Comparison of ENCODE assay signal across 28 mouse cellular contexts in genomic region chr1:168255347-168255908, GRCm38 (mm10).
A peak's percentile ranks its signal among the peaks of the same experiment; 100 is the strongest.
DNase-seq lines count a peak whose midpoint lies in the region; ATAC-seq and TF ChIP-seq lines count a peak whose summit lies in the region.
"Had no signal": no experiment of that assay in that cellular context is flagged by ENCODE, and none has a peak within 500 bp of the region (broad histone marks: within the 10 kb centered on the region; RNA-seq: fewer than 3 reads in every experiment).

No protein-coding gene starts in this region.

- no peak overlapping the region for H3K9ac ChIP-seq in midbrain, embryonic 13.5 days (replicated peaks)
- H3K9ac ChIP-seq in midbrain, postnatal 0 days (replicated peaks; ENCODE audit: low read length, poor library complexity, severe bottlenecking), result no peak overlapping the region
- H3K9ac ChIP-seq: embryonic facial prominence, embryonic 13.5 days; embryonic facial prominence, embryonic 15.5 days; forebrain, embryonic 12.5 days had no signal

- peak; percentile 83 for ATAC-seq in frontal cortex, adult (ENCODE audit: low TSS enrichment)
- no peak for ATAC-seq in midbrain, embryonic 13.5 days
- no peak for ATAC-seq in midbrain, postnatal 0 days (ENCODE audit: low FRiP score)
- ATAC-seq: activated CD4-positive, CD25-positive, alpha-beta regulatory T cell, adult 4 months; CD4-positive, CD25-positive, alpha-beta regulatory T cell, adult 4 months; forebrain, embryonic 14.5 days; forebrain, embryonic 16.5 days; Patski had no signal

- H3K27me3 ChIP-seq in midbrain, embryonic 13.5 days, result no peaks in the 10 kb centered on the region
- no peaks in the 10 kb centered on the region for H3K27me3 ChIP-seq in midbrain, postnatal 0 days (ENCODE audit: insufficient read depth, low read length)
- H3K27me3 ChIP-seq: CH12.LX; embryonic facial prominence, embryonic 13.5 days; embryonic facial prominence, embryonic 15.5 days; forebrain, embryonic 12.5 days; Patski had no signal

- WGBS in midbrain, embryonic 13.5 days, result 98% methylated on average over 9 of the region's 9 CpGs
- WGBS in midbrain, postnatal 0 days, result 94% methylated on average over 9 of the region's 9 CpGs

- peaks cover 28% of the 10 kb centered on the region for H3K4me1 ChIP-seq in midbrain, embryonic 13.5 days (replicated peaks)
- no peaks in the 10 kb centered on the region for H3K4me1 ChIP-seq in midbrain, postnatal 0 days (ENCODE audit: insufficient read depth, low read length)
- H3K4me1 ChIP-seq: embryonic facial prominence, embryonic 15.5 days had no signal

- no peak for DNase-seq in frontal cortex, postnatal 14 days (ENCODE audit: low spot score in 2 of 2)
- no peak for DNase-seq in midbrain, postnatal 0 days (ENCODE audit: low spot score)
- peak; percentile 35 for DNase-seq in brain, adult 2 months (ENCODE audit: low read depth, low spot score)
- DNase-seq: adrenal gland, adult 8-10 months; adrenal gland, postnatal 14 days; adrenal gland, postnatal 36 days; B cell, adult 2 months; cerebellum, adult 11 months; cerebellum, adult 18-20 months; cerebellum, adult 8-10 months; cerebellum, adult 9-11 months; cerebellum, postnatal 14 days; cerebellum, postnatal 36 days; embryo, embryonic 11 days had no signal

- H3K4me2 ChIP-seq in midbrain, embryonic 13.5 days (replicated peaks), result no peak overlapping the region
- H3K4me2 ChIP-seq in midbrain, postnatal 0 days (ENCODE audit: low read depth, low read length, poor library complexity, severe bottlenecking), result no peak overlapping the region
- H3K4me2 ChIP-seq: embryonic facial prominence, embryonic 13.5 days; embryonic facial prominence, embryonic 15.5 days; forebrain, embryonic 12.5 days had no signal

- no peak overlapping the region for H3K4me3 ChIP-seq in midbrain, embryonic 13.5 days (replicated peaks)
- H3K4me3 ChIP-seq in midbrain, postnatal 0 days (ENCODE audit: low read depth, low read length), result no peak overlapping the region
- H3K4me3 ChIP-seq: embryonic facial prominence, embryonic 13.5 days; embryonic facial prominence, embryonic 15.5 days; erythroblast, embryonic 14.5 days; forebrain, embryonic 10.5 days; forebrain, embryonic 12.5 days had no signal

- H3K27ac ChIP-seq in midbrain, embryonic 13.5 days, result 0 out of 2 replicates have a peak overlapping the region, but pooled peaks have one; percentile 19
- H3K27ac ChIP-seq in midbrain, postnatal 0 days (ENCODE audit: low read depth, low read length), result no peak overlapping the region
- H3K27ac ChIP-seq: embryonic facial prominence, embryonic 13.5 days; embryonic facial prominence, embryonic 15.5 days; forebrain, embryonic 10.5 days; forebrain, embryonic 12.5 days had no signal

- no peaks in the 10 kb centered on the region for H3K36me3 ChIP-seq in midbrain, embryonic 13.5 days
- no peaks in the 10 kb centered on the region for H3K36me3 ChIP-seq in midbrain, postnatal 0 days (ENCODE audit: insufficient read depth, low read length)
- H3K36me3 ChIP-seq: embryonic facial prominence, embryonic 13.5 days; embryonic facial prominence, embryonic 15.5 days; G1E had no signal

- H3K9me3 ChIP-seq in midbrain, embryonic 13.5 days, result no peaks in the 10 kb centered on the region
- H3K9me3 ChIP-seq in midbrain, postnatal 0 days (ENCODE audit: low read length), result no peaks in the 10 kb centered on the region
- H3K9me3 ChIP-seq: embryonic facial prominence, embryonic 13.5 days; embryonic facial prominence, embryonic 15.5 days; forebrain, embryonic 10.5 days; forebrain, embryonic 12.5 days had no signal

- TF ChIP-seq CTCF in midbrain, postnatal 0 days (IDR thresholded peaks at IDR 0.05), result no peak
